Mouse (Mus musculus) heart, adult 2 months (tissue): Measurements from ENCODE around the gene Ptprd.

Experiments
- CTCF ChIP-seq: fragments of 200-600 bp; IDR thresholded peaks from 2 replicates; pipeline ENCODE4 v1.8.1; 2022; ENCODE audit warnings: antibody characterized with exemption, mild to moderate bottlenecking, moderate library complexity
- EP300 ChIP-seq: fragments of 200-500 bp; IDR thresholded peaks from 2 replicates; pipeline ENCODE4 v1.6.1; 2011; ENCODE audit warnings: low read depth, low read length, control low read depth; ENCODE audit not compliant: insufficient read depth
- POLR2A ChIP-seq: fragments of 200-500 bp; IDR thresholded peaks from 2 replicates; pipeline ENCODE4 v1.6.1; 2011; ENCODE audit warnings: mild to moderate bottlenecking, low read depth, low read length, control low read depth; ENCODE audit not compliant: insufficient read depth

DNA sequence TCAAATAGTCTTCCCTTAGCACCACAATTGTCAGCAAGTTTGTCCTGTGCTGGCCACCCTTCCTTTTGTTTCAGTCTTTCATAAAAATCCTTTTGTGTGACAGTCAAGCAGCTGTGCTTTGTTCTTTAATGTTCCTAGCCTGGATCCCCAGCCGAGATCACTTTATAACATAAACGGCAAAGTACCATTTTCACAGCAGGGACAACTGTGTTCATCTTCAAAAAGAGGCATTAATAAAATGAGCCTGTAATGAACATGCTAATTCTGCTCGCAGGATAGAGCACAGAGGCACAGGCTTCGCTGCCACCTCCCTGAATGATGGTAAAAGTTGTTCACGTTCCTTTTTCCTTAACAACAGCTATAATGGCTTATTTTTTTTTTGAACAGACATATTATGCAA lies 1972.7 kb downstream of the Ptprd start:
- TF ChIP-seq CTCF: no peak
- TF ChIP-seq POLR2A: no peak
- TF ChIP-seq EP300: no peak
